Mouse (Mus musculus) kidney, postnatal 25 days (tissue): Measurements from ENCODE around the gene Zfp362.
A peak's percentile ranks its signal among the peaks of the same experiment; 100 is the strongest.

Experiments used
- DNase-seq, 2 experiments: peaks; one replicate each; pipeline ENCODE4 v3.0.0; 2021; ENCODE audit warnings: mixed read lengths in 2 of 2

The Zfp362 gene

GRCm38 (mm10) chr4:128755900-128756299 is 49.9 kb downstream of the Zfp362 start:
- peak in 1 of 2 experiments; percentile 27 for DNase-seq

GRCm38 (mm10) chr4:128755064-128755463 is 50.8 kb downstream of the Zfp362 start, which contains the start of gene A3galt2:
Gene A3galt2 (plus strand): TSS chr4:128755364.
- DNase-seq: peak in 1 of 2 experiments; percentile 19

GRCm38 (mm10) chr4:128753571-128753970 is 52.3 kb downstream of the Zfp362 start:
- DNase-seq: peak in 1 of 2 experiments; percentile 22

GRCm38 (mm10) chr4:128752031-128752757 is 53.7 kb downstream of the Zfp362 start:
- peak in 1 of 2 experiments; percentile 38 for DNase-seq

GRCm38 (mm10) chr4:128751006-128751405 is 54.8 kb downstream of the Zfp362 start:
- peak; percentile 36 to 43 for DNase-seq

- peak in 1 of 2 experiments; percentile 43 for DNase-seq
Observed at GRCm38 (mm10) chr4:128748309-128748708, 57.5 kb downstream of the Zfp362 start.

GRCm38 (mm10) chr4:128747614-128748270 is 58.1 kb downstream of the Zfp362 start:
- peak in 1 of 2 experiments; percentile 57 for DNase-seq

- peak in 1 of 2 experiments; percentile 21 for DNase-seq
Observed at GRCm38 (mm10) chr4:128745160-128745559, 60.7 kb downstream of the Zfp362 start.

GRCm38 (mm10) chr4:128743031-128743626 is 62.7 kb downstream of the Zfp362 start:
- peak in 1 of 2 experiments; percentile 35 for DNase-seq

- peak in 1 of 2 experiments; percentile 24 for DNase-seq
Observed at GRCm38 (mm10) chr4:128742379-128742970, 63.4 kb downstream of the Zfp362 start.

GRCm38 (mm10) chr4:128741906-128742305 is 63.9 kb downstream of the Zfp362 start:
- DNase-seq: peak in 1 of 2 experiments; percentile 33

- peak in 1 of 2 experiments; percentile 12 for DNase-seq
Observed at GRCm38 (mm10) chr4:128740878-128741277, 65.0 kb downstream of the Zfp362 start.

GRCm38 (mm10) chr4:128737825-128738610 is 67.8 kb downstream of the Zfp362 start:
- no peak for DNase-seq

GRCm38 (mm10) chr4:128737137-128737589 is 68.7 kb downstream of the Zfp362 start:
- peak in 1 of 2 experiments; percentile 31 for DNase-seq

GRCm38 (mm10) chr4:128734721-128735671 is 70.8 kb downstream of the Zfp362 start:
- DNase-seq: peak; percentile 76 to 84

GRCm38 (mm10) chr4:128734217-128734616 is 71.6 kb downstream of the Zfp362 start:
- DNase-seq: peak; percentile 76 to 88

GRCm38 (mm10) chr4:128733496-128733895 is 72.3 kb downstream of the Zfp362 start:
- peak in 1 of 2 experiments; percentile 63 for DNase-seq

GRCm38 (mm10) chr4:128732794-128733193 is 73.1 kb downstream of the Zfp362 start:
- DNase-seq: no peak

- no peak for DNase-seq
Observed at GRCm38 (mm10) chr4:128730271-128730670, 75.6 kb downstream of the Zfp362 start.

GRCm38 (mm10) chr4:128729709-128730037 is 76.2 kb downstream of the Zfp362 start:
- DNase-seq: peak; percentile 59 to 64
